Mouse (Mus musculus): Measurements from ENCODE around the gene Spdye4b. TPM values are rescaled to one million over a fixed set of nuclear protein-coding genes. Genes with fewer than 3 reads are reported as not detected.

The Spdye4b gene
- total and polyA plus RNA-seq, 2 experiments from 2014 or later, result 0.62 TPM; not detected in 1

- H3K27me3 ChIP-seq (ENCODE audit: insufficient read depth, low read length), result no peaks in the 10 kb centered on the region
- 95% methylated on average over 26 of the region's 26 CpGs for WGBS
- ATAC-seq (no peak; the same call in 1 of the 2 replicates), DNase-seq (no peak)
- no peaks in the 10 kb centered on the region for H3K4me1 ChIP-seq (ENCODE audit: insufficient read depth)
- H3K9me3 ChIP-seq (ENCODE audit: low read length), result no peaks in the 10 kb centered on the region
- no peak overlapping the region for H3K4me2 ChIP-seq (ENCODE audit: low read depth)
- no peak overlapping the region for H3K9ac ChIP-seq
- no peak for TF ChIP-seq CTCF (IDR thresholded peaks at IDR 0.05; ENCODE audit: low read depth)
- H3K36me3 ChIP-seq (ENCODE audit: insufficient read depth), result peaks cover 90% of the 10 kb centered on the region
- H3K4me3 ChIP-seq (ENCODE audit: low read depth, low read length), result no peak overlapping the region
- H3K27ac ChIP-seq (ENCODE audit: low read depth, low read length), result no peak overlapping the region
These were observed 64.1 kb downstream of the Spdye4b start for GRCm38 (mm10) chr5:143244926-143245325.

- Histone ChIP-seq H3K36me3 (ENCODE audit: insufficient read depth) (peaks cover 71% of the 10 kb centered on the region), H3K9me3 (ENCODE audit: low read length) (no peaks in the 10 kb centered on the region)
- TF ChIP-seq CTCF (IDR thresholded peaks at IDR 0.05; ENCODE audit: low read depth), result no peak
These were observed 71.2 kb downstream of the Spdye4b start for GRCm38 (mm10) chr5:143252039-143252438.

GRCm38 (mm10) chr5:143252791-143253185 is 72.0 kb downstream of the Spdye4b start:
- Histone ChIP-seq H3K4me1 (ENCODE audit: insufficient read depth) (no peaks in the 10 kb centered on the region), H3K27ac (ENCODE audit: low read depth, low read length) (no peak overlapping the region), H3K4me3 (ENCODE audit: low read depth, low read length) (peak overlapping the region; percentile 28; the same call in 1 of the 2 replicates), H3K9me3 (ENCODE audit: low read length) (no peaks in the 10 kb centered on the region), H3K4me2 (ENCODE audit: low read depth) (0 out of 2 replicates have a peak overlapping the region, but pooled peaks have one; percentile 48), H3K36me3 (ENCODE audit: insufficient read depth) (peaks cover 64% of the 10 kb centered on the region), H3K27me3 (ENCODE audit: insufficient read depth, low read length) (no peaks in the 10 kb centered on the region; the same call in 1 of the 2 replicates), H3K9ac (0 out of 2 replicates have a peak overlapping the region, but pooled peaks have one; percentile 18)
- DNase-seq (no peak), ATAC-seq (no peak)
- TF ChIP-seq CTCF (IDR thresholded peaks at IDR 0.05; ENCODE audit: low read depth), result no peak
- WGBS, result 58% methylated on average over 18 of the region's 18 CpGs

More at GRCm38 (mm10) chr5:143252039-143252438, 71.2 kb downstream of the Spdye4b start:
- DNase-seq, result no peak
- Histone ChIP-seq H3K27ac (ENCODE audit: low read depth, low read length) (no peak overlapping the region), H3K4me3 (ENCODE audit: low read depth, low read length) (no peak overlapping the region), H3K9ac (no peak overlapping the region), H3K4me1 (ENCODE audit: insufficient read depth) (no peaks in the 10 kb centered on the region), H3K4me2 (ENCODE audit: low read depth) (no peak overlapping the region), H3K27me3 (ENCODE audit: insufficient read depth, low read length) (no peaks in the 10 kb centered on the region; the same call in 1 of the 2 replicates)
- WGBS, result 58% methylated on average over 6 of the region's 6 CpGs
- ATAC-seq, result no peak

- H3K27ac ChIP-seq (ENCODE audit: low read depth, low read length), result no peak overlapping the region
- H3K27me3 ChIP-seq (ENCODE audit: insufficient read depth, low read length), result no peaks in the 10 kb centered on the region; the same call in 1 of the 2 replicates
- no peak for TF ChIP-seq CTCF (IDR thresholded peaks at IDR 0.05; ENCODE audit: low read depth)
- H3K36me3 ChIP-seq (ENCODE audit: insufficient read depth), result peaks cover 58% of the 10 kb centered on the region
- H3K9me3 ChIP-seq (ENCODE audit: low read length), result no peaks in the 10 kb centered on the region
- H3K4me2 ChIP-seq (ENCODE audit: low read depth), result peak overlapping the region; percentile 48
- DNase-seq (peak; percentile 59), ATAC-seq (peak; percentile 38)
- H3K4me3 ChIP-seq (ENCODE audit: low read depth, low read length), result peak overlapping the region; percentile 28
- H3K4me1 ChIP-seq (ENCODE audit: insufficient read depth), result no peaks in the 10 kb centered on the region
- peak overlapping the region; percentile 18; the same call in 1 of the 2 replicates for H3K9ac ChIP-seq
- 12% methylated on average over 94 of the region's 103 CpGs for WGBS
These were observed 72.5 kb downstream of the Spdye4b start for GRCm38 (mm10) chr5:143253186-143253880.

DNA sequence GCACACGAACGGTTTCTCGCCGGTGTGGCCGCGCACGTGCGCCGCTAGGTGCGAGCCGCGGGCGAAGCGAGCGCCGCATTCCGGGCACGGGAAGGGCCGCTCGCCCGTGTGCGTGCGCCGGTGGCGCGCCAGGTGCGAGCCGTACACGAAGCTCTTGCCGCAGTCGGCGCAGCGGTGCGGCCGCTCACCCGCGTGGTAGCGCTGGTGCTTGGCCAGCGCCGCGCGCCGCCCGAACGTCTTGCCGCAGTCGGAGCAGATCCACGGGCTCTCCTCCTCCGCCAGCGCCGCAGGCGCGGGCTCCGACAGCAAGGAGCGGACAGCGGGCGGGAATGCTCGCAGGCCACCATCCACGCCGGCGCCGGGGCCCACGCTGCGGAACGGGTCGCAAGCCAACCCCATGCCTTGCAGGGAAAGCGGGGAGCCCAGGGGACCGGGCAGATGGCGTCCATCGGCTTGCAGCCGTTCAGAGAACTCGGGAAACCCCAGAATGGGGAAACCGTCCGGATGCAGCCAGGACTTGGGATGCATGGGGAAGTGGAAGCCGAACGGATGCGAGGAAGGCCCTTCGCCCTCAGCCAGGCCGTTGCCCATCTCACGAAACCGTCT is 73.2 kb downstream of the Spdye4b start:
- DNase-seq (peak; percentile 74), ATAC-seq (peak; percentile 42)
- no peaks in the 10 kb centered on the region for H3K9me3 ChIP-seq (ENCODE audit: low read length)
- H3K9ac ChIP-seq, result peak overlapping the region; percentile 22
- H3K36me3 ChIP-seq (ENCODE audit: insufficient read depth), result peaks cover 53% of the 10 kb centered on the region
- no peak overlapping the region for H3K27ac ChIP-seq (ENCODE audit: low read depth, low read length)
- H3K27me3 ChIP-seq (ENCODE audit: insufficient read depth, low read length), result no peaks in the 10 kb centered on the region; the same call in 1 of the 2 replicates
- H3K4me2 ChIP-seq (ENCODE audit: low read depth), result peak overlapping the region; percentile 48
- H3K4me3 ChIP-seq (ENCODE audit: low read depth, low read length), result peak overlapping the region; percentile 28
- no peaks in the 10 kb centered on the region for H3K4me1 ChIP-seq (ENCODE audit: insufficient read depth)
- 11% methylated on average over 81 of the region's 81 CpGs for WGBS
- TF ChIP-seq CTCF (IDR thresholded peaks at IDR 0.05; ENCODE audit: low read depth), result no peak

Small RNA genes lying within 50 kb of the gene (microRNA-seq; reads per million reads assigned to microRNA genes)
- gene Gm44405, result 0 reads per million in 2 experiments

Other genes with a start within 250 kb of the Spdye4b start
- gene Fscn1, start 220.7 kb upstream of the Spdye4b start, total RNA-seq (2014; rRNA removed), result 394 and 457 TPM in 2 replicates
- gene Fscn1, start 220.7 kb upstream of the Spdye4b start, polyA plus RNA-seq (2015; fragmentation: Nextera tagmentation; extraction: Ambion mirVana), result 522 and 558 TPM in 2 replicates
- gene Rnf216, start 68.0 kb upstream of the Spdye4b start, total RNA-seq (2014; rRNA removed), result 35.2 and 41.0 TPM in 2 replicates
- 25.9 and 29.3 TPM in 2 replicates for gene Rnf216, start 68.0 kb upstream of the Spdye4b start, polyA plus RNA-seq (2015; fragmentation: Nextera tagmentation; extraction: Ambion mirVana)
- not detected in 2 replicates for gene Olfr718-ps1, start 33.4 kb upstream of the Spdye4b start, total RNA-seq (2014; rRNA removed)
- gene Olfr718-ps1, start 33.4 kb upstream of the Spdye4b start, polyA plus RNA-seq (2015; fragmentation: Nextera tagmentation; extraction: Ambion mirVana), result not detected in 2 replicates
- gene Rbak, start 242 bp upstream of the Spdye4b start, total RNA-seq (2014; rRNA removed), result 19.9 and 22.6 TPM in 2 replicates
- 7.5 and 9.7 TPM in 2 replicates for gene Rbak, start 242 bp upstream of the Spdye4b start, polyA plus RNA-seq (2015; fragmentation: Nextera tagmentation; extraction: Ambion mirVana)
- not detected in 2 replicates for gene Spdye4a, start 45.9 kb downstream of the Spdye4b start, total RNA-seq (2014; rRNA removed)
- not detected in 2 replicates for gene Spdye4a, start 45.9 kb downstream of the Spdye4b start, polyA plus RNA-seq (2015; fragmentation: Nextera tagmentation; extraction: Ambion mirVana)
- 35.2 and 37.1 TPM in 2 replicates for gene Zfp12, start 54.1 kb downstream of the Spdye4b start, total RNA-seq (2014; rRNA removed)
- 11.9 and 14.0 TPM in 2 replicates for gene Zfp12, start 54.1 kb downstream of the Spdye4b start, polyA plus RNA-seq (2015; fragmentation: Nextera tagmentation; extraction: Ambion mirVana)
- 21.5 and 29.8 TPM in 2 replicates for gene Zfp316, start 89.0 kb downstream of the Spdye4b start, total RNA-seq (2014; rRNA removed)
- 5.5 and 7.5 TPM in 2 replicates for gene Zfp316, start 89.0 kb downstream of the Spdye4b start, polyA plus RNA-seq (2015; fragmentation: Nextera tagmentation; extraction: Ambion mirVana)
- 9.8 and 16.5 TPM in 2 replicates for gene Zfp853, start 112.6 kb downstream of the Spdye4b start, total RNA-seq (2014; rRNA removed)
- gene Zfp853, start 112.6 kb downstream of the Spdye4b start, polyA plus RNA-seq (2015; fragmentation: Nextera tagmentation; extraction: Ambion mirVana), result 0.18 and 0.23 TPM in 2 replicates
- gene E130309D02Rik, start 134.3 kb downstream of the Spdye4b start, total RNA-seq (2014; rRNA removed), result 40.9 and 44.7 TPM in 2 replicates
- 27.7 and 29.2 TPM in 2 replicates for gene E130309D02Rik, start 134.3 kb downstream of the Spdye4b start, polyA plus RNA-seq (2015; fragmentation: Nextera tagmentation; extraction: Ambion mirVana)
- 45.1 and 62.6 TPM in 2 replicates for gene Zdhhc4, start 148.2 kb downstream of the Spdye4b start, total RNA-seq (2014; rRNA removed)
- 94.0 and 97.3 TPM in 2 replicates for gene Zdhhc4, start 148.2 kb downstream of the Spdye4b start, polyA plus RNA-seq (2015; fragmentation: Nextera tagmentation; extraction: Ambion mirVana)
- 1.8 TPM in 2 replicates for gene Grid2ip, start 176.3 kb downstream of the Spdye4b start, total RNA-seq (2014; rRNA removed)
- 0.52 and 0.88 TPM in 2 replicates for gene Grid2ip, start 176.3 kb downstream of the Spdye4b start, polyA plus RNA-seq (2015; fragmentation: Nextera tagmentation; extraction: Ambion mirVana)
- gene Kdelr2, start 222.8 kb downstream of the Spdye4b start, total RNA-seq (2014; rRNA removed), result 80.5 and 80.9 TPM in 2 replicates
- gene Kdelr2, start 222.8 kb downstream of the Spdye4b start, polyA plus RNA-seq (2015; fragmentation: Nextera tagmentation; extraction: Ambion mirVana), result 121 and 125 TPM in 2 replicates

All from forebrain, postnatal 0 days (tissue).